Comparison of ENCODE assay signal across 20 mouse cellular contexts in genomic region chr1:56871485-56871884, GRCm38 (mm10).
DNase-seq lines count a peak whose midpoint lies in the region; ATAC-seq and TF ChIP-seq lines count a peak whose summit lies in the region.
"Had no signal": no experiment of that assay in that cellular context is flagged by ENCODE, and none has a peak within 500 bp of the region (broad histone marks: within the 10 kb centered on the region; RNA-seq: fewer than 3 reads in every experiment).

No protein-coding gene starts in this region.

- no peaks in the 10 kb centered on the region; the same call in 1 of the 2 replicates for H3K27me3 ChIP-seq in cerebellum, adult 2 months (ENCODE audit: control insufficient read depth, insufficient read depth, low read length)
- H3K27me3 ChIP-seq: heart, embryonic 15.5 days; neural tube, embryonic 13.5 days had no signal

- no peak for TF ChIP-seq POLR2A in cerebellum, adult 2 months (IDR thresholded peaks at IDR 0.05; ENCODE audit: borderline replicate concordance, insufficient read depth, low read length)

- no peak for TF ChIP-seq CTCF in cerebellum, adult 2 months (IDR thresholded peaks at IDR 0.05; ENCODE audit: borderline replicate concordance, insufficient read depth, low read depth, low read length)

- H3K27ac ChIP-seq in cerebellum, adult 2 months (ENCODE audit: insufficient read depth, low read length): no peak overlapping the region
- H3K27ac ChIP-seq: heart, embryonic 15.5 days; macrophage; neural tube, embryonic 13.5 days had no signal

- H3K4me3 ChIP-seq in cerebellum, adult 2 months (replicated peaks; ENCODE audit: insufficient read depth, low read depth, low read length): no peak overlapping the region
- H3K4me3 ChIP-seq: heart, embryonic 15.5 days; myocyte; neural tube, embryonic 13.5 days had no signal

- ATAC-seq in frontal cortex, adult (ENCODE audit: low TSS enrichment): peak; percentile 50
- ATAC-seq: forebrain, embryonic 14.5 days; midbrain, embryonic 16.5 days had no signal

- WGBS in cerebellum, adult 2 months: 28% methylated on average over 8 of the region's 8 CpGs

- DNase-seq in frontal cortex, adult 2 months (ENCODE audit: extremely low spot score in 1 of 2, low spot score in 1 of 2): no peak
- peak; percentile 24 for DNase-seq in NIH3T3 (ENCODE audit: low read depth)
- DNase-seq in cerebellum, adult 2 months: peak; percentile 20 to 41
- DNase-seq in cerebellum, postnatal 25 days: peak; percentile 19 to 52
- no peak for DNase-seq in kidney, postnatal 25 days
- no peak for DNase-seq in adrenal gland, adult 8-10 months
- no peak for DNase-seq in frontal cortex, postnatal 36 days (ENCODE audit: low spot score in 2 of 2)
- DNase-seq: adrenal gland, postnatal 14 days; heart, postnatal 4 days; kidney, adult 11 months; retina, postnatal 1 day; right cerebral cortex, postnatal 4 days; thymus, postnatal 14 days had no signal

- no peaks in the 10 kb centered on the region; the same call in 1 of the 2 replicates for H3K4me1 ChIP-seq in cerebellum, adult 2 months (ENCODE audit: control insufficient read depth, insufficient read depth, low read length)
- H3K4me1 ChIP-seq: neural tube, embryonic 13.5 days had no signal

Comparison
In these comparisons a context has a peak if more than half of its experiments do, and no peak if none do; other contexts are left out.
1. DNase-seq: peak in NIH3T3 (single experiment), cerebellum, adult 2 months (2 of 2) and cerebellum, postnatal 25 days (2 of 2); none in frontal cortex, adult 2 months (0 of 2), kidney, postnatal 25 days (0 of 2), adrenal gland, adult 8-10 months (single experiment) and frontal cortex, postnatal 36 days (0 of 2).